Mouse (Mus musculus) cerebellum, adult 2 months (tissue): ENCODE results near the gene Tmod1.

Source experiments
- CTCF ChIP-seq: fragments of 200-500 bp; IDR thresholded peaks from 2 replicates; pipeline ENCODE4 v1.5.1; 2011; ENCODE audit warnings: low read depth, mild to moderate bottlenecking, control low read depth, low read length, moderate library complexity, borderline replicate concordance; ENCODE audit not compliant: insufficient read depth
- POLR2A ChIP-seq: fragments of 200-500 bp; IDR thresholded peaks from 2 replicates; pipeline ENCODE4 v1.6.1; 2011; ENCODE audit warnings: low read length, control low read depth, borderline replicate concordance; ENCODE audit not compliant: insufficient read depth

- no peak for TF ChIP-seq CTCF
- no peak for TF ChIP-seq POLR2A
These were observed 38.2 kb downstream of the Tmod1 start for GRCm38 (mm10) chr4:46076892-46077291.
